Mouse (Mus musculus): Measurements from ENCODE around the gene Rfc1. TPM values are rescaled to one million over a fixed set of nuclear protein-coding genes. Genes with fewer than 3 reads are reported as not detected.
"Not testable (repeated sequence)": the region's sequence is repeated elsewhere in the genome, so short reads cannot be mapped to it uniquely, and the experiment has no call there.

The Rfc1 gene
- polyA plus RNA-seq, 1 experiment from 2014 or later = 34.8 TPM

DNA sequence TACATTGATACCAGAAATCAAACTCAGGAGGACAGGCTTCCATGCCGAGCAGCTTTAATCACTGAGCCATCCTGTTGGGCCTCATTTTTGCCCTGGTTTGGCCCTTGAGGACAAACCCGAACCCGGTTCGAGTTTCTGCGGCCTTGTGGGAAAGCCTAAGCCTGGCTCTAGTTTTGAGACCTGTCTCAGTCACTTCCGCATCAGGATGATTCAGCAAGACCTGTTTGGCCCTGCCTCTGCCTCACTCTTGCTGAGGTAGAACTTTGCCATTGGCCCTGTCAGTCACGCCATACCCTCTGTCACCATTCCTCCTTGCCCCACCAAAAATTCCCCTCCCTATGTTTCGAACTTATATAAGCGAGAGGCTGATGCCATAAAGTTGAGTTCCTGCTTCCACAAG is 35.3 kb downstream of the Rfc1 start:
- H3K4me1 ChIP-seq (replicated peaks) = peaks cover 10% of the 10 kb centered on the region
- no peak overlapping the region for H3K4me3 ChIP-seq (replicated peaks)
- no peaks in the 10 kb centered on the region for H3K27me3 ChIP-seq
- no peaks in the 10 kb centered on the region for H3K9me3 ChIP-seq (replicated peaks)
- no peak overlapping the region for H3K27ac ChIP-seq (replicated peaks)
- no peak for ATAC-seq (ENCODE audit: insufficient read depth)
- 73% methylated on average over 9 of the region's 9 CpGs for WGBS (ENCODE audit: insufficient replicate concordance)
- H3K9ac ChIP-seq = no peak overlapping the region
- no peak overlapping the region for H3K4me2 ChIP-seq
- H3K36me3 ChIP-seq (replicated peaks) = peaks cover 79% of the 10 kb centered on the region

- not testable (repeated sequence) for H3K4me3 ChIP-seq (replicated peaks)
These were observed 35.8 kb downstream of the Rfc1 start for GRCm38 (mm10) chr5:65299623-65300022.

GRCm38 (mm10) chr5:65298167-65298950 is 37.1 kb downstream of the Rfc1 start:
- ATAC-seq (ENCODE audit: insufficient read depth) = peak; percentile 77

More at GRCm38 (mm10) chr5:65299623-65300022, 35.8 kb downstream of the Rfc1 start:
- 83% methylated on average over 1 of the region's 1 CpGs for WGBS (ENCODE audit: insufficient replicate concordance)
- Histone ChIP-seq H3K27ac (replicated peaks) (0 out of 2 replicates have a peak overlapping the region, but pooled peaks have one; percentile 6), H3K36me3 (replicated peaks) (peaks cover 79% of the 10 kb centered on the region), H3K4me1 (replicated peaks) (peaks cover 10% of the 10 kb centered on the region)
- not testable (repeated sequence) for H3K9me3 ChIP-seq (replicated peaks); H3K4me2 ChIP-seq; ATAC-seq (ENCODE audit: insufficient read depth); H3K27me3 ChIP-seq; H3K9ac ChIP-seq

GRCm38 (mm10) chr5:65294270-65294669 is 41.2 kb downstream of the Rfc1 start:
- Histone ChIP-seq H3K27me3 (no peaks in the 10 kb centered on the region), H3K9ac (no peak overlapping the region), H3K36me3 (replicated peaks) (peaks cover 84% of the 10 kb centered on the region), H3K4me1 (replicated peaks) (peaks cover 16% of the 10 kb centered on the region), H3K9me3 (replicated peaks) (no peaks in the 10 kb centered on the region), H3K4me2 (no peak overlapping the region), H3K27ac (replicated peaks) (no peak overlapping the region), H3K4me3 (replicated peaks) (no peak overlapping the region)
- 50% methylated on average over 2 of the region's 2 CpGs for WGBS (ENCODE audit: insufficient replicate concordance)
- ATAC-seq (ENCODE audit: insufficient read depth) = no peak

More at GRCm38 (mm10) chr5:65298167-65298950, 37.1 kb downstream of the Rfc1 start:
- Histone ChIP-seq H3K4me3 (replicated peaks) (no peak overlapping the region), H3K27me3 (no peaks in the 10 kb centered on the region), H3K4me1 (replicated peaks) (peaks cover 10% of the 10 kb centered on the region), H3K36me3 (replicated peaks) (peaks cover 83% of the 10 kb centered on the region), H3K9me3 (replicated peaks) (no peaks in the 10 kb centered on the region), H3K9ac (no peak overlapping the region), H3K27ac (replicated peaks) (0 out of 2 replicates have a peak overlapping the region, but pooled peaks have one; percentile 3), H3K4me2 (no peak overlapping the region)
- WGBS (ENCODE audit: insufficient replicate concordance) = 29% methylated on average over 7 of the region's 7 CpGs

DNA sequence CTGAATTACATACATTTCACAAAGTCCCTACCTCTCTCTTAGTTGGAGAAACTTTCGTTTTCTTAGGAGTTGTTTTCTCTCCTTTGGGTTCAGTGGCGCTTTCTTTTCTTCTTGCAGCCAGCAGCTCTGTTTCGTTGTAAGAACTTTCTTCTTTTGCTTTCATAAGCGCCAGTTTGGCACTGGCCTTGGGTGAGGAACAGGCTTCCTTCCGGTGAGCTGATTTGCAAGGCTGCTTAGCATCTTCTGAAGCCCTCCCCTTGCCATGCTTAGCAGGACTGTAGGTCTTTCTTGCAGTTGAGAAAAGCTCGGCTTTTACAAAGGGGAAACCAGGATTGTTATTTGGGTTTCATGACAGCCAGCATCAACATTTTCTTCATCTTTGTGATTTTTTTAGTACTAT is 41.8 kb downstream of the Rfc1 start:
- Histone ChIP-seq H3K27me3 (no peaks in the 10 kb centered on the region), H3K4me1 (replicated peaks) (peaks cover 12% of the 10 kb centered on the region), H3K4me2 (no peak overlapping the region), H3K36me3 (replicated peaks) (peaks cover 83% of the 10 kb centered on the region), H3K9me3 (replicated peaks) (no peaks in the 10 kb centered on the region), H3K27ac (replicated peaks) (no peak overlapping the region), H3K9ac (no peak overlapping the region), H3K4me3 (replicated peaks) (no peak overlapping the region)
- no peak for ATAC-seq (ENCODE audit: insufficient read depth)
- 85% methylated on average over 6 of the region's 6 CpGs for WGBS (ENCODE audit: insufficient replicate concordance)

GRCm38 (mm10) chr5:65289009-65289408 is 46.5 kb downstream of the Rfc1 start:
- H3K27me3 ChIP-seq; H3K9me3 ChIP-seq (replicated peaks); H3K4me3 ChIP-seq (replicated peaks); H3K4me2 ChIP-seq; H3K27ac ChIP-seq (replicated peaks); H3K9ac ChIP-seq; ATAC-seq (ENCODE audit: insufficient read depth): not testable (repeated sequence)
- Histone ChIP-seq H3K36me3 (replicated peaks) (peaks cover 85% of the 10 kb centered on the region), H3K4me1 (replicated peaks) (peaks cover 23% of the 10 kb centered on the region)
- WGBS (ENCODE audit: insufficient replicate concordance) = 65% methylated on average over 8 of the region's 8 CpGs

GRCm38 (mm10) chr5:65287751-65288701 is 47.4 kb downstream of the Rfc1 start:
- H3K27ac ChIP-seq (replicated peaks) = no peak overlapping the region
- H3K4me1 ChIP-seq (replicated peaks) = peaks cover 23% of the 10 kb centered on the region
- H3K27me3 ChIP-seq = no peaks in the 10 kb centered on the region
- peaks cover 82% of the 10 kb centered on the region for H3K36me3 ChIP-seq (replicated peaks)
- WGBS (ENCODE audit: insufficient replicate concordance) = 67% methylated on average over 24 of the region's 24 CpGs
- H3K4me2 ChIP-seq = no peak overlapping the region
- H3K4me3 ChIP-seq (replicated peaks) = no peak overlapping the region
- H3K9me3 ChIP-seq (replicated peaks) = no peaks in the 10 kb centered on the region
- no peak overlapping the region for H3K9ac ChIP-seq
- peak; percentile 62 for ATAC-seq (ENCODE audit: insufficient read depth)

GRCm38 (mm10) chr5:65284171-65284570 is 51.3 kb downstream of the Rfc1 start:
- H3K36me3 ChIP-seq (replicated peaks) = peaks cover 69% of the 10 kb centered on the region
- no peaks in the 10 kb centered on the region for H3K9me3 ChIP-seq (replicated peaks)
- ATAC-seq (ENCODE audit: insufficient read depth) = no peak
- no peak overlapping the region for H3K27ac ChIP-seq (replicated peaks)
- no peaks in the 10 kb centered on the region for H3K27me3 ChIP-seq
- 77% methylated on average over 3 of the region's 3 CpGs for WGBS (ENCODE audit: insufficient replicate concordance)
- no peak overlapping the region for H3K4me3 ChIP-seq (replicated peaks)
- no peak overlapping the region for H3K4me2 ChIP-seq
- no peak overlapping the region for H3K9ac ChIP-seq
- peaks cover 13% of the 10 kb centered on the region for H3K4me1 ChIP-seq (replicated peaks)

DNA sequence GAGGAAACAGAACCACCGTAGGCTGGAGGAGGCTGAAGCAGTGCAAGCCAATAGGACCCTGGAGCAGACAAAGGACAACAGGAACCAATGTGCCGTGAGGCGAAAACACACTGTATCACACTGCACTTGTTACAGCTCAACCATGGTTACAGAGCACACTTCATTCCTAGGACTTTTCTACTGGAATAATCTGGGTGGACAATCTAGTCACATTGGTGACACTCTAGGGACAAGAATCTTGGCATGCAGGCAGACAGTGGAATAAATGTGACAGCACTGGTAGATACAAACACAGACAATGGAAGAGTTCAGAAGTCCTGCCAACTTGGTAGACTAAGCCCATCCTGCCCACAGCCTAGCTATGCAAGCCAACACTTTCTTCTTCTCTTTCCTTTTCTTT is 54.3 kb downstream of the Rfc1 start:
- no peaks in the 10 kb centered on the region for H3K27me3 ChIP-seq
- H3K4me3 ChIP-seq (replicated peaks) = no peak overlapping the region
- H3K36me3 ChIP-seq (replicated peaks) = peaks cover 72% of the 10 kb centered on the region
- no peak overlapping the region for H3K27ac ChIP-seq (replicated peaks)
- no peak overlapping the region for H3K9ac ChIP-seq
- 85% methylated on average over 3 of the region's 3 CpGs for WGBS (ENCODE audit: insufficient replicate concordance)
- no peak overlapping the region for H3K4me2 ChIP-seq
- H3K9me3 ChIP-seq (replicated peaks) = no peaks in the 10 kb centered on the region
- ATAC-seq (ENCODE audit: insufficient read depth) = no peak
- H3K4me1 ChIP-seq (replicated peaks) = no peaks in the 10 kb centered on the region

DNA sequence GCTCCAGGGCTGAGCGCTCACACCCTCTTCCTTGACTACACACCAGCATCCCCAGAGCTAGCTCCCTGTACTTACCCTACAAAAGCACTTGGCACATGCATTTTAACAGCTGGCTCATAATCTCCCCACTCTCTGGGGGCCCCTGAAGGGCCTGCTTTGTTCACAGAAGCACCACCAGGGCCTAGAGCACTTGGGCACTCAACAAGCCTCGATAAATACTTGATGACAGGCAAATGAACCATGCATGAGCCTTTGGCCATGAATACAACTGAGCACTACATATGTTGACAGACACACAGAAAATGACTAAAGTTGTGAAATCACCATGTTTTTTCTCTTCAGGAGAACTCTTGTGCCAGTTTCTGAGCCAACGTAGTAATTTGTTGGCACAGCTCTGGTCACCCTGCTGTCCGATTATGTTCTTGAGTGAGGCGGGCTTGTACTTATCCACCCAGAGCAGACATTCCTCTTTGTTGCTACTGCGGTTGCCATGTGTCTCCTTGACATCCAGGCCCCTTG is 56.3 kb downstream of the Rfc1 start:
- Histone ChIP-seq H3K36me3 (replicated peaks) (peaks cover 69% of the 10 kb centered on the region), H3K27ac (replicated peaks) (no peak overlapping the region), H3K27me3 (no peaks in the 10 kb centered on the region), H3K9me3 (replicated peaks) (no peaks in the 10 kb centered on the region), H3K4me1 (replicated peaks) (no peaks in the 10 kb centered on the region), H3K4me3 (replicated peaks) (no peak overlapping the region), H3K9ac (no peak overlapping the region), H3K4me2 (no peak overlapping the region)
- no peak for ATAC-seq (ENCODE audit: insufficient read depth)
- WGBS (ENCODE audit: insufficient replicate concordance) = 87% methylated on average over 6 of the region's 6 CpGs

DNA sequence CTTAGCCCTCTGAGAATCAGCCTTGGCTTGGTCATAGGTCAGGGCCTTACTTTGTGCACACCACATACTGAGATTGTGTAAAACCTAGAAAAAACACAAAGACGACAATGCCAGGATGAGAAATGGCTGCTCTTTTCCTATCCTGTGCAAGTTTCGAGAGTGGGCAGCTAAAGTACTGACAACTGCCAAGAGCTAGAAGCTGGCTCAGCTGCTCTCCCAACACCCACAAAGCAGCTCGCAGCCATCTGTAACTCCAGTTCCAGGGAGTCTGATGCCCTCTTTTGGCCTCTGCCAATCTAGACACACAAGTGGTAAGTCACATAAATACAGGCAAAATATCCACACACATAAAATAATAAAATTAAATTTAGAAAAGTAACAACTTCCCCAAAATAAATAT is 61.5 kb downstream of the Rfc1 start:
- Histone ChIP-seq H3K27ac (replicated peaks) (no peak overlapping the region), H3K9me3 (replicated peaks) (no peaks in the 10 kb centered on the region), H3K36me3 (replicated peaks) (peaks cover 87% of the 10 kb centered on the region), H3K4me1 (replicated peaks) (no peaks in the 10 kb centered on the region), H3K9ac (no peak overlapping the region), H3K4me2 (no peak overlapping the region), H3K4me3 (replicated peaks) (no peak overlapping the region), H3K27me3 (no peaks in the 10 kb centered on the region)
- ATAC-seq (ENCODE audit: insufficient read depth) = no peak
- WGBS (ENCODE audit: insufficient replicate concordance) = 79% methylated on average over 3 of the region's 3 CpGs

Data from liver, embryonic 15.5 days (tissue).